Mouse (Mus musculus): ENCODE measurements around the gene P2rx6. TPM values are rescaled to one million over a fixed set of nuclear protein-coding genes. Genes with fewer than 3 reads are reported as not detected.
"Not testable (repeated sequence)": the region's sequence is repeated elsewhere in the genome, so short reads cannot be mapped to it uniquely, and the experiment has no call there.

Gene P2rx6
- polyA plus RNA-seq (2017; shearing (Covaris generic)): not detected

GRCm38 (mm10) chr16:17561751-17562208 is at the start of gene P2rx6:
P2rx6 (plus strand) TSS chr16:17561885.
- no peak for ATAC-seq

- ATAC-seq: no peak
Measured at GRCm38 (mm10) chr16:17518910-17519309, 42.8 kb upstream of the P2rx6 start.

GRCm38 (mm10) chr16:17524156-17524555 is 37.5 kb upstream of the P2rx6 start:
- no peak for ATAC-seq

- ATAC-seq: no peak
Measured at GRCm38 (mm10) chr16:17525524-17525923, 36.2 kb upstream of the P2rx6 start.

DNA sequence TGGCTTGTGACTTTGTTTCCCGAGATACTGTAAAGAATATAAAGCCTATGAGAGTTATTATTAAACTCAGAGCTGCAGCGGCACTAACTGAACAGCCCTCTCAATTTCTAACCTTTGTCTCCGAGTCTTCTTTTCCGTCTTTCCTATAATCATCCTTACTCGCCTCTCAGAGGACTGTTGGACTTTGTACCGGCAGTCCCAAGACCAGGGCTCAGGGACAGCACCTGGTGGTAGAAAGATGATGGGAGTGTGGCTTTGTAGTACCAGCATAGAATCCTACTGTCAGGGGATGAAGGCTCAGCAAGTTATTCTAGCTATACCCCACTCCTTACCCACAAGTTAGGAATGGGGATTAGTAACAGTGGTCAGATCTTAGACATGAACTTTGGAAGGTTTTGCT is 35.5 kb upstream of the P2rx6 start:
- ATAC-seq: no peak

DNA sequence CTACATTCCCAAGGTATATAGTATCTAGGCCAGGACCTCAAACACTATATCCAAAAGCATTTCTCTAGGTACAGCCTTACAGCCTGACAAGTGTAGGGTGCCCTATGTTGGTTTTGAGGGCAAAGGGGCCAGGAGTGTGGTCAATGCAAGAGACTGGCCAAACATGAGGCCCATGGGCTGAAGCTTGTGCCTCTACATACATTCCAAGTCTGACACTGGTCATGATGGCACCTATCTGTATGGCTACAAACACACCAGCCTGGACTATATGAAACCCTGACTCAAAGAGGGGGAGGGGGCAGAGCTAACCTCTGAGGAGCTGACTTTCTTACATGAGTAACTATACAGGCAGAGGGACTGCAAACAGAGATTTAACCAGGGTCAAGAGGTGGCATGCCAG is 34.1 kb upstream of the P2rx6 start:
- ATAC-seq: no peak

DNA sequence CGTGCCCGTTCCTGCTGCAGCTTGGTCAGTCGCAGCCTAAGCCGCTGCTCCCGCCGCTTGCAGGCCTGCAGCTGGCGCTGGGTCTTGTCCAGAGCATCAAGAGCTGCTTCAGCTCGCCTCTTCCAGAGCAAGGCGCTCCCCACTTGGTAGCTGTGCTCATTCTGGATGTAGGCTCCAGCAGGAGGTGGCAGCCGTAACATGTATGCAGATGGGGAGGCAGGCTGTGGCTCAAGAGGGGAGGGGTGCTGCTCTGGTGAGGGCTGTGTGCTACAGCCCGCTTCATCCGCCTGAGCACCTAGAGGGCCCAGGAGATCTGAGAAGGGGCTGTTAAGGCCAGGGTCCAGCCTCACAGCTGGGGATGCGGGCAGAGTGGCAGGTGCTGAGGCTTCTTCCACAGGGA is 33.4 kb upstream of the P2rx6 start:
- no peak for ATAC-seq

- ATAC-seq: peak; percentile 16
Measured at GRCm38 (mm10) chr16:17529981-17530586, 31.6 kb upstream of the P2rx6 start.

GRCm38 (mm10) chr16:17530640-17531288 is 30.9 kb upstream of the P2rx6 start, which contains the start of gene Thap7:
Thap7 (minus strand) TSS chr16:17531136.
- ATAC-seq: peak; percentile 91

DNA sequence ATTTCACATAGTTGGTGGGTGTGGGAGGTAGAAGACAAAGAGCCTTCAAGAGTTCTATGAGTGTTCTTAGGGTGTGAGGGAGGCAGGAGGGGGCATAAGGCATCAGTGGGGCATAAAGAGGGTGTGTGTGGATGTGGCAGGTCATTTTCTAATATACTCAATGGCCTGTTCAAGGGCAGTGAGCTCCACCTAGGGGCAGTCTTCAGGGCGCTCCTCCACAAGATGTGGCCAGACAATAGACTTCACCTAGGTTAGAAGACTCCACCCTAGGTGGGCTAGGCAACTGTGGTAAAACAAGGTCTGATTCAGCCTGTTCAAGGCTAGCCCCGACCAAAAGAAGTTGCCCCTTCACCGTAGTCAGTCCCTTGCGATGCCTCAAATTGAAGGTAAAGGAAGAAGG is 29.4 kb upstream of the P2rx6 start:
- ATAC-seq: no peak

GRCm38 (mm10) chr16:17532676-17533329 is 28.9 kb upstream of the P2rx6 start:
- ATAC-seq: no peak

DNA sequence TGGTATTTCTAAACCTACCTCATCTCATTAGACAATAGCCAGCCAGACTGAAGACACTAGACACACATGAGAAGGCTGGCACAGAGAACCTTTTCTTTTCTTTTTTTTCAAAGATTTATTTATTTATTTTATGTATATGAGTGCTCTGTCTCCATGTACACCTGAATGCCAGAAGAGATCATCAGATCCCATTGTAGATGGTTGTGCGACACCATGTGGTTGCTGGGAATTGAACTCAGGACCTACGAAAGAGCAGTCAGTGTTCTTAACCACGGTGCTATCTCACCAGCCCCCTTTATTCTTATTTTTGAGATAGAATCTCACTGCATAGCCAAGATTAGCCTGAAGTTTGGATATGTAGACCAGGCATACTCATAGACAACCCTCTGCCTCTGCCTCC is 25.1 kb upstream of the P2rx6 start:
- no peak for ATAC-seq

DNA sequence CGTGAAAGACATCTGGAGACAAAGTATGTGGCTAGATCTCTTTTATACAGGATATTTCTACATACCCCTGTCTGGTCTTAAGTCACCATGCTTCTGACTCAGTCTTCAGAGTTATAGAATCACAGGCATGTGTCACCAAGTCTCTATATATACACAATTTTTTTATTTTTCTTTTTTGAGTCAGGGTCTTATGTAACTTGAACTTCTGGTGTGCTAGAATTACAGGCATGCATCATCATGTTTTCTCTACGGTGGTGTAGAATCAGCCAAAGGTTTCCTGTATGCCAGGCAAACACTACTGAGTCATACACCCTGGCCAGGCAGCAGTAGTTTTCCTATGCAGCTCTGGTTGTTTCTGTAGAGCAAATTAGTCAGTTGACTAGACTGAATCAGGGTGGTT is 19.1 kb upstream of the P2rx6 start:
- ATAC-seq: no peak

DNA sequence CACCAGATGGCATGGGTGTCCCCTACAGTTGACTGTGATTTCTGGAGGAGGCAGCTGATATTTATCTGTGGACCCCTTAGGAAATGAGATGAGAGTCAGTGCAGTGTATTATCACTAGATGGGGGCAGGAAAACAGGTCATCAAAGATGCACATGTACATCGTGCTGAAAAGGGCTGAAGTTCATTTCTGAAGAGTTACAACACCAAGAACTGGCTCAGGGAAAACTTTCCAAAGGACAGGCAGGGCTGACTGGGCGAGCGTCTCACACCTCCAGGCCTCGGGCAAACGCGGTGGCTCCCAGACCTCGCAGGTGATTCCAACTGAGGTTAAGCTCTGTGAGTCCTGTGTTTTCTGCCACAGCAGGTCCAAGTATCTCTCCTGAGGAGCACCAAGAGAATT is 8.8 kb upstream of the P2rx6 start:
- no peak for ATAC-seq

- ATAC-seq: peak; percentile 99
Measured at GRCm38 (mm10) chr16:17553910-17554685, 7.6 kb upstream of the P2rx6 start.

- not testable (repeated sequence) for ATAC-seq
Measured at GRCm38 (mm10) chr16:17554702-17555101, 7.0 kb upstream of the P2rx6 start.

DNA sequence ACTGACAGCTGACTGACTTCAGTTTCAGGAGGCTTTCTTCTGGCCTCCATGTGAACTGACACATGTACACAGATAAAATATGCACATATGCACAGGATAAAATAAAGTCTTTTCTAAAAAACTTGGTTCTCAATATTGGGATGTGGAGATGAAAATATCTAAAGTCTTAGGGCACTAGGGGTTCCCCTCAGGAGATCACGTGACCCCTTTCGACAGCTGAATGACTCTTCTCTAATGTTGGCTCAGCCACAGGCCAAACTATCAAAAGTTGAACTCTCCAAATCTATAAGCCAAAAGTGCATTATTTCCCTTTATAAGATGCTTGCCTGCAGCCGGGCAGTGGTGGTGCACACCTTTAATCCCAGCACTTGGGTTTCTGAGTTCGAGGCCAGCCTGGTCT is 5.5 kb upstream of the P2rx6 start:
- no peak for ATAC-seq

GRCm38 (mm10) chr16:17556907-17557306 is 4.8 kb upstream of the P2rx6 start:
- no peak for ATAC-seq

DNA sequence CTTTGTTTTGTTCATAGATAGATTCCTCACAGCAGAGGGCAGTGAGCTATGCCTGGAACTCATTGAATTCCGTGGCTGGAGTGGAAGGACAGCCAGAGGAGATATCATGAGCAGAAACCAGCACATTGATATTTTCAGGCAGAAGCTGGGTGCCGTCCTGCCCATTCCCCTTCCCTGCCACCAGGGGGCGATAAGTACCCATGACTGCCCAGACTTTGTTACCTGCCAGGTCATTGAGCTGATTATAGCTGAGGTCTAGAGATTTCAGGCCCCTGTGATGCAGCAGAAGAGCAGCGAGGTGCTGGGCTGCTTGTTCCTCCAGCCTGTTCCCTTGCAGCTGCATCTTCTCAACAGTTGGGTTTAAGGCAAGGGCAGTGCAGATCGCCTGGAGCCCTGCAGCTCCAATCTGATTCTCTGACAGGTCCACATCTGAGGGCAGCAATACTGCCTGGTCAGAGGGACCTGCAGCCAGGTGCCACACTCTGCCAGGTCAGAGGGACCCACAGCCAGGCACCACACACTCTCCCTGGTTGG is 3.7 kb upstream of the P2rx6 start:
- ATAC-seq: peak; percentile 29

DNA sequence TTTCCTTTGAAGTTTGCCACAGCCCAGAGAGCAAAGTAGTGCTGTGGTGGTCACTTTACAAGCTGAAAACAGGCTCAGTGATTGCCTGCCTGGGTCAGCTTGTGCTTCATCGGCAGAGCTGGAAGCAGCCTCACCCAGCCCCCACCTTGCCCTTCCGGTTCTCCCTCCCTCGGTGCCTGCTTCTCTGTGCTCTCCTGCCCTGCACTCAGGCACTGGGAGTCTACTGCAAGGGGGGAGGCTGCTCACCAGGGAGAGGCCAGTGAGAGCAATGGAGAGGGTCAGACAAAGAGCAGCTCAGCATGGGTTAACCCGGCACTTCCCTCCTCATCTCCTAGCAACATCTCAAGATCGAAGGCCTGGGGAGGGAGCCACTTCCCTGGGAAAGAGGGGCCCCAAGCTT is 2.9 kb upstream of the P2rx6 start:
- no peak for ATAC-seq

GRCm38 (mm10) chr16:17559396-17560027 is 2.2 kb upstream of the P2rx6 start:
- no peak for ATAC-seq

- no peak for ATAC-seq
Measured at GRCm38 (mm10) chr16:17561128-17561750, 446 bp upstream of the P2rx6 start, which contains the start of gene Lrrc74b. Lrrc74b (minus strand) TSS chr16:17561247.
